Mouse (Mus musculus) C2C12 (cell line): ENCODE measurements around the gene Med7.

ENCODE experiments used
- CEBPB ChIP-seq: IDR thresholded peaks from one replicate; pipeline ENCODE4 v1.6.1; 2011; ENCODE audit warnings: low read depth, mild to moderate bottlenecking, control low read depth, moderate library complexity
- CTCF ChIP-seq: IDR thresholded peaks from one replicate; pipeline ENCODE4 v1.5.1; 2011; ENCODE audit not compliant: control insufficient read depth, insufficient read depth, insufficient read length
- FOSL1 ChIP-seq: IDR thresholded peaks from one replicate; pipeline ENCODE4 v1.8.0; 2011; ENCODE audit warnings: mild to moderate bottlenecking, low read length; ENCODE audit not compliant: poor library complexity, insufficient read depth, severe bottlenecking
- MAX ChIP-seq: IDR thresholded peaks from one replicate; pipeline ENCODE4 v1.6.1; 2011; ENCODE audit warnings: mild to moderate bottlenecking, control low read depth
- MYOD1 ChIP-seq: IDR thresholded peaks from one replicate; pipeline ENCODE4 v1.6.1; 2011; ENCODE audit warnings: low read depth; ENCODE audit not compliant: control insufficient read depth, insufficient read length
- MYOG ChIP-seq: IDR thresholded peaks from one replicate; pipeline ENCODE4 v1.6.1; 2011; ENCODE audit not compliant: control insufficient read depth, insufficient read length; ENCODE audit errors: extremely low read depth
- USF1 ChIP-seq: IDR thresholded peaks from one replicate; pipeline ENCODE4 v1.6.1; 2011; ENCODE audit warnings: low read depth, mild to moderate bottlenecking, control low read depth, moderate library complexity

- TF ChIP-seq CTCF (no peak), USF1 (no peak), MYOG (no peak), CEBPB (no peak), MYOD1 (no peak), MAX (no peak), FOSL1 (no peak)
These were observed 1.4 kb upstream of the Med7 start for GRCm38 (mm10) chr11:46435363-46435762.
